Mouse (Mus musculus) cerebellum, postnatal 14 days (tissue): ENCODE results near the gene Lrrc4b.

Experiments used
- DNase-seq, 2 experiments: peaks; one replicate each; pipeline ENCODE4 v3.0.0; 2021; ENCODE audit warnings: mixed read lengths in 2 of 2

The Lrrc4b gene

GRCm38 (mm10) chr7:44487936-44488335 is 59.1 kb downstream of the Lrrc4b start:
- DNase-seq: no peak

GRCm38 (mm10) chr7:44488545-44488944 is 59.7 kb downstream of the Lrrc4b start:
- no peak for DNase-seq

GRCm38 (mm10) chr7:44490281-44490680 is 61.5 kb downstream of the Lrrc4b start:
- DNase-seq: no peak

GRCm38 (mm10) chr7:44491391-44491790 is 62.6 kb downstream of the Lrrc4b start:
- no peak for DNase-seq

- DNase-seq: no peak
Observed at GRCm38 (mm10) chr7:44492166-44492826, 63.5 kb downstream of the Lrrc4b start.

- no peak for DNase-seq
Observed at GRCm38 (mm10) chr7:44494681-44495080, 65.9 kb downstream of the Lrrc4b start.

GRCm38 (mm10) chr7:44495086-44495485 is 66.3 kb downstream of the Lrrc4b start:
- DNase-seq: peak in 1 of 2 experiments; percentile 34

GRCm38 (mm10) chr7:44495992-44496770 is 67.4 kb downstream of the Lrrc4b start, which contains the start of the genes Emc10 and Fam71e1:
Gene Emc10 (minus strand): TSS chr7:44496529.
Gene Fam71e1 (plus strand): TSS chr7:44496581.
- DNase-seq: peak; percentile 99 to 100

GRCm38 (mm10) chr7:44496771-44497109 is 67.9 kb downstream of the Lrrc4b start:
- no peak for DNase-seq

- DNase-seq: peak in 1 of 2 experiments; percentile 36
Observed at GRCm38 (mm10) chr7:44497361-44498055, 68.7 kb downstream of the Lrrc4b start.

- no peak for DNase-seq
Observed at GRCm38 (mm10) chr7:44498922-44499321, 70.1 kb downstream of the Lrrc4b start.

GRCm38 (mm10) chr7:44500046-44500445 is 71.2 kb downstream of the Lrrc4b start:
- DNase-seq: no peak

GRCm38 (mm10) chr7:44501563-44502115 is 72.8 kb downstream of the Lrrc4b start:
- peak; percentile 89 to 94 for DNase-seq

- no peak for DNase-seq
Observed at GRCm38 (mm10) chr7:44507491-44507890, 78.7 kb downstream of the Lrrc4b start.
